Mouse (Mus musculus) kidney, embryonic 15.5 days (tissue): ENCODE measurements around the gene Sgsm1. TPM values are rescaled to one million over a fixed set of nuclear protein-coding genes. Genes with fewer than 3 reads are reported as not detected.
"Not testable (repeated sequence)": the region's sequence is repeated elsewhere in the genome, so short reads cannot be mapped to it uniquely, and the experiment has no call there.

Source experiments
- ATAC-seq: fragments of 200-750 bp; cut with Nextera tagmentation; replicated peaks from 2 replicates; pipeline ENCODE4 v1.8.0; 2017; ENCODE audit warnings: moderate TSS enrichment; ENCODE audit not compliant: low FRiP score
- H3K27ac ChIP-seq: fragments of 300-500 bp; sonication (generic); 2 replicates; pipeline ENCODE4 v1.5.1; 2015; ENCODE audit warnings: mild to moderate bottlenecking, inconsistent platforms
- H3K27me3 ChIP-seq: fragments of 300-500 bp; sonication (generic); 2 replicates; pipeline ENCODE4 v1.6.1; 2015; ENCODE audit warnings: inconsistent platforms
- H3K36me3 ChIP-seq: fragments of 300-500 bp; sonication (generic); 2 replicates; pipeline ENCODE4 v1.6.1; 2015; ENCODE audit warnings: inconsistent platforms
- H3K4me1 ChIP-seq: fragments of 300-500 bp; sonication (generic); 2 replicates; pipeline ENCODE4 v1.6.1; 2015; ENCODE audit warnings: inconsistent platforms
- H3K4me2 ChIP-seq: fragments of 300-500 bp; sonication (generic); 2 replicates; pipeline ENCODE4 v1.6.1; 2015; ENCODE audit warnings: moderate library complexity, mild to moderate bottlenecking, inconsistent platforms
- H3K4me3 ChIP-seq: fragments of 300-500 bp; sonication (generic); replicated peaks from 2 replicates; pipeline ENCODE4 v1.5.1; 2015; ENCODE audit warnings: mild to moderate bottlenecking, inconsistent platforms
- H3K9ac ChIP-seq: fragments of 300-500 bp; sonication (generic); 2 replicates; pipeline ENCODE4 v1.6.1; 2015; ENCODE audit warnings: mild to moderate bottlenecking, inconsistent platforms
- H3K9me3 ChIP-seq: fragments of 300-500 bp; sonication (generic); replicated peaks from 2 replicates; pipeline ENCODE4 v1.6.1; 2016; ENCODE audit warnings: inconsistent platforms
- WGBS: fragments of 180-500 bp; shearing (Covaris S2); methylation state at CpG from one replicate; pipeline ENCODE4 v1.1.7; 2015; ENCODE audit warnings: mixed read lengths; 5-methylcytosine and 5-hydroxymethylcytosine counted together
- polyA plus RNA-seq: library from polyadenylated mRNA; unstranded; fragments of >200 nt; fragmentation: Nextera tagmentation; extraction: Ambion mirVana; gene quantifications from 2 replicates; pipeline ENCODE4 v1.2.1, GENCODE M21; 2015

Sgsm1 gene
- polyA plus RNA-seq = 6.3 and 6.4 TPM in 2 replicates

DNA sequence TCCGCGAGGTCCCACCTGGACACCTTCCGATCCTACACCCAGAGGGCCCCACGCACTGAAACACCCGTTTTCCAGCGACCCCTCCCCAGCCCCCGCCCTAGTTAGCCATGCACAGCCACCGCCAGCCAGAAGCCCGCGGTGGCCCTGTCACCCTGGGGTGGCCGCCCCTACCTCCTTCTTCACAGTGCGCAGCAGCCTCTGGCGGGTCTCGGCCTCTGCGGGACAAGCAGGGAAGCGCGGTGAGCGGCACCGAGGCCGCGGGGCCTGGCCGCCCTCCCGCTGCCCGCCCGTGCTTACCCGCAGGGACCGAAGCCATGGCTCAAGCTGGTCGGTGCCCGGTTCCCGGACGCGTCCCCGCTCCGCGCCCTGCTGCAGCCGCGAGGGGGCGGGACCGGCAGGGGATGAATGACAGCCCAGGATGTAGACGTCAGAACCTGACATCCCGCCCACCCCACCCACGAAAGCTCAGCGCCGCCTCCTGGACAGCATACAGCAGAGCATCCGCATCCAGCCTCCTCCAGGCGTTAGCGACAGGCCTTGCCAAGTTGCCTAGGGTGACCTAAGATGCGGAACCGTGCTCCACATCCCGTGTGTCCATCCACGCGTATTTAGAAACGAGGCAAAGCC lies at the start of gene Sgsm1:
Gene Sgsm1, minus strand, starts transcription at position 410 of the 627 bp plus-strand sequence.
- peaks cover 47% of the 10 kb centered on the region for H3K27me3 ChIP-seq
- no peak within 1 kb of the TSS for H3K27ac ChIP-seq
- no peaks in the 10 kb centered on the region for H3K9me3 ChIP-seq
- peak within 1 kb of the TSS; percentile 94 for H3K4me2 ChIP-seq
- peak; percentile 63 for ATAC-seq
- peaks cover 36% of the 10 kb centered on the region for H3K4me1 ChIP-seq
- WGBS = 2% methylated on average over 53 of the region's 53 CpGs
- H3K9ac ChIP-seq = peak within 1 kb of the TSS; percentile 53
- no peaks in the 10 kb centered on the region for H3K36me3 ChIP-seq
- peak within 1 kb of the TSS; percentile 62 for H3K4me3 ChIP-seq

DNA sequence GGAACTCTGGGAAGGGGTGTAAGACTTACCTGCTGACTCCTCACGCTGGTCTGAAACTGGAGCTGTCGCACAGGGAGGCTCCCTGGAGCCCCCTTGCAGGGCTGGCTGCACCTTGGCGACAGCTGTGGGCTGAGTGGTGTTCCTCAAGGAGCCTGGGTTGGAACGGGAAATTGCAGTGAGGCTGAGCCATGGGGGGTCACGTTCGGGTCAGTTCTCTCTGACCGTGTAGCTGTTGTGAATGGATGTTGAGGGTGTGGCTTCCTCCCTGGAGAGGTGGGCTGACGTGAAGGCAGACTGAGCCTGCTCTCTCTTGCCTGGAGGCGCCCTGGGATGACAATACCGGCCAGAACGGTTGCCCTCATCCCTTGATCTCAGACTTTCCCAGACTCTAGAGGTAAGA lies 48.2 kb upstream of the Sgsm1 start:
- H3K4me1 ChIP-seq = peaks cover 29% of the 10 kb centered on the region
- no peaks in the 10 kb centered on the region for H3K9me3 ChIP-seq
- H3K27me3 ChIP-seq = peaks cover 3% of the 10 kb centered on the region; the same call in 1 of the 2 replicates
- ATAC-seq = peak; percentile 71
- H3K4me3 ChIP-seq = no peak overlapping the region
- no peaks in the 10 kb centered on the region for H3K36me3 ChIP-seq
- H3K27ac ChIP-seq = peak overlapping the region; percentile 25; the same call in 1 of the 2 replicates
- no peak overlapping the region for H3K9ac ChIP-seq
- H3K4me2 ChIP-seq = 0 out of 2 replicates have a peak overlapping the region, but pooled peaks have one; percentile 6
- 5% methylated on average over 11 of the region's 11 CpGs for WGBS

DNA sequence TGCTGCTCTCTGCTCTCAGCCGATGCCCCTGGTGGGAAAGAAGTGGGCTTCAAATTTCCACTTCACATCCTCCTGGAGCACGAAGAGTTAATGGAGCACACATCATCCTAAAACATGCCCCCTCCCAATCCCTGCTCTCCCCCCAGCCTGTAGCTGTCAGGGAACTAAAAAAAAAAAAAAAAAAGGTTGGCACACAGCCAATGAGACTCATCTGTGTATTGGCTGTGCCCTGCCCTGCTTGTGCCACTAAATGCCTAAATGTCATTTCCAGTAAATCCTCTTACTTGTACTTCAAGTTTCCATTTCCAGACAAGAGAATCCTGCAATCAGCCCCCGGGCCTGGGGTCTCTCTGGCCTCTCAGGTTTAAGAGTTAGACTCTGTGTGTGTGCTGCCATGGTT lies 47.1 kb upstream of the Sgsm1 start:
- Histone ChIP-seq H3K4me3 (no peak overlapping the region), H3K9ac (no peak overlapping the region), H3K4me2 (no peak overlapping the region), H3K36me3 (no peaks in the 10 kb centered on the region), H3K27ac (no peak overlapping the region), H3K27me3 (peaks cover 4% of the 10 kb centered on the region; the same call in 1 of the 2 replicates), H3K4me1 (peaks cover 34% of the 10 kb centered on the region), H3K9me3 (no peaks in the 10 kb centered on the region)
- no peak for ATAC-seq
- WGBS = 16% methylated on average over 3 of the region's 3 CpGs

DNA sequence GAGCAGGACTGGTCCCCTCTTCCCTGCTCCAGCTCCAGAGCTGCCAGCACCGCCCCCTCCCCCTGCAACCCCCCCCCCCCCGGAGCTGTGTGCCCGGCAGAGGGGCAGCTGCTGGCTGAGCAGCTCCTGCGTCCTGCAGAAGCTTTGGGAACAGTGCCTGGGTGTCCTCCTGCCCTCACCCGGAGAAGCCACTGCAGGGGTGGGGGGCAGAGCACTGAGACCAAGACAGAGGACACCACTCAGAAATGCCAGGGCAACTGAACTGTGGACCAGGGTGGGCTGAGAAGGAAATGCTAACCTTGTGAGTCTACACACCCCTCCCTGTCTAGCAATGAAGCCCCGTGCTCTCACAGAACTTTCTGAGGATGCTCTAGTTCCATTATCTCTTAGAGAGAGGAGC lies 46.6 kb upstream of the Sgsm1 start, which contains the start of gene Aym1:
Gene Aym1, plus strand, starts transcription at position 109 of the 400 bp plus-strand sequence.
- WGBS = 24% methylated on average over 2 of the region's 6 CpGs
- H3K4me2 ChIP-seq = no peak within 1 kb of the TSS

DNA sequence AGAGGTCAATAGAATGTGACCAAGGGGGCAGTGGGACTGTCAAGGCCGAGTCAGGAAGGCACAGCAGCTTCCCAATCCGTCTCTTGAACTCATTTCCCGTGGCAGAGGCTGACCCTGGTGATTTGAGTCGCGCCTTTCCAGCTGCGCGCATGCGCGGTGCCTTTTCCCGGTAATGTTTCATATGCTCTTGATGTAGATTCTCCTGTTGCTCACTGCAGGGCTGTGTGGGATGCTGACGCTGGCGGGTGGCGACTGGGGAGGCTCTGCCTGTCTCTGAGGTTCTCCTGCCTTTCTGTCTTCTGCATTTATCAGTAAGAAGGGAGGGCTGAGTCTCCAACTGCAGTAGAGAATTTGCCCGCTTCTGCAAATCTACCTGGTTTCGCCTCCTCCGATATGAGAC lies 43.7 kb upstream of the Sgsm1 start:
- Histone ChIP-seq H3K27ac (no peak overlapping the region), H3K4me3 (no peak overlapping the region), H3K4me2 (no peak overlapping the region; the same call in 1 of the 2 replicates), H3K27me3 (peaks cover 17% of the 10 kb centered on the region), H3K4me1 (peaks cover 47% of the 10 kb centered on the region), H3K9me3 (no peaks in the 10 kb centered on the region), H3K36me3 (no peaks in the 10 kb centered on the region), H3K9ac (no peak overlapping the region)
- WGBS = 55% methylated on average over 16 of the region's 16 CpGs
- no peak for ATAC-seq

More for the DNA sequence above, 46.6 kb upstream of the Sgsm1 start, which contains the start of gene Aym1:
- Histone ChIP-seq H3K9me3 (no peaks in the 10 kb centered on the region), H3K27me3 (peaks cover 6% of the 10 kb centered on the region; the same call in 1 of the 2 replicates), H3K27ac (no peak within 1 kb of the TSS), H3K9ac (no peak within 1 kb of the TSS), H3K4me1 (peaks cover 39% of the 10 kb centered on the region), H3K4me3 (no peak within 1 kb of the TSS), H3K36me3 (no peaks in the 10 kb centered on the region)
- ATAC-seq = no peak

DNA sequence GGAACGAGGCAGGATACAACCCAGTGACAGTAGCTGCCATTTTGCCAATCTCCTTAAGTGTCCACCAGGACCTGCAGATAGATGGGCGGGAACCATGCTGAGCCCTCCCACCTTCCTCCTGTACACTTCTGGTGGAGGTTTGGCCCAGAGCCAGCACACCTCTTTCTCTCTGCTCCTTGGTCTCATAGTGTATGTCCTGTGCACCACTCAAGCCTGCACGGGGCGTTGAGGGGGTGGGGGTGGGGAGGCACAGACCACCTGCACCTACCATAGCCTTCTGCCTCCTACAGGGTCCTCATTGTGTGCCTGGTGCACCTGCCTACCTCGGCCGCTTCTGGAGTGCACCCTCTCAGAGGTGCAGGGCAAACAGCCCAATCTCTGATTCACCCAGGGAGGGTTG lies 42.0 kb upstream of the Sgsm1 start:
- Histone ChIP-seq H3K4me3 (no peak overlapping the region), H3K36me3 (no peaks in the 10 kb centered on the region), H3K4me2 (no peak overlapping the region), H3K4me1 (peaks cover 46% of the 10 kb centered on the region), H3K9ac (no peak overlapping the region), H3K27me3 (peaks cover 34% of the 10 kb centered on the region), H3K27ac (no peak overlapping the region), H3K9me3 (no peaks in the 10 kb centered on the region)
- WGBS = 68% methylated on average over 6 of the region's 6 CpGs
- ATAC-seq = no peak

DNA sequence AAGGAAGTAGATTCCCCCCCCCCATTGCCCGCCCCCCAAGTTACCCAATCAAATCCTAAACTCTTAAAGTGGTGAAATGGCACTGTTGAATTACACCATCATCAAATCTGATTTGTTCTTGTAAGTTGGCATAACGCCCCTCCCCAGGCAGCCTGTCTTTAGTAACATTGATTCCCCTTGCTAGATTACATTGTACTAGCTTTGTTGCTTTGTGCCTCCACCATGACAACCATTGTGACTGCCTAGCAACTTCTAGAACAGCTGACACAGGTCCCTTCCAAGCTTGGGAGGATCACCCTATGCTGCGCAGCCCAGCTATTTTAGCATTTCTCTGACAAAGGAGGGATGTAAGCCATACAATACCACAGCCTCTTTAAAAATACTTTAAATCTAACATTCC lies 41.2 kb upstream of the Sgsm1 start:
- no peak for ATAC-seq
- no peak overlapping the region for H3K9ac ChIP-seq

DNA sequence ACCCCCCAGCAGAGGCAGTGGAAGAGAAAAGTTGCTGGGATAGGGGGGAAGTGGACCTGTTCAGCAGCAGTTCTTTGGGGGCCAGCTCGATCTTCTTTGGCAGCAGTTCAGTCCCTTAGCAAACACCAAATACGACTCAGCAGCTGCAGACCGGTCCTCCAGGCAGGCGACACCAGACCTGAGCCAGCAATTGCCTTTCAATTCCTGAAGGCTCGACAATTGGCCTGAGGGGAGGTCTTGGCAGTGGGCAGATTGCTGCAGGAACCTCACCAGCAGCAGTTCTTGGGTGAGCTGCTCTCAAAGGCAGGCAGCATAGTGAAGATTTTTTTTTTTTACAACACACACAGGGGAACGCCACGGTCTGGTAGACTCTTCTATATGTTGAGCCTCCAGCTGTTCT lies 39.2 kb upstream of the Sgsm1 start:
- no peak for ATAC-seq
- H3K9me3 ChIP-seq = no peaks in the 10 kb centered on the region
- H3K4me2 ChIP-seq = no peak overlapping the region
- WGBS = 16% methylated on average over 7 of the region's 7 CpGs
- no peak overlapping the region for H3K9ac ChIP-seq
- H3K27me3 ChIP-seq = peaks cover 62% of the 10 kb centered on the region
- no peaks in the 10 kb centered on the region for H3K36me3 ChIP-seq
- no peak overlapping the region for H3K27ac ChIP-seq
- no peak overlapping the region for H3K4me3 ChIP-seq
- peaks cover 41% of the 10 kb centered on the region for H3K4me1 ChIP-seq

More for the DNA sequence above, 41.2 kb upstream of the Sgsm1 start:
- H3K4me1 ChIP-seq = peaks cover 37% of the 10 kb centered on the region
- no peak overlapping the region for H3K27ac ChIP-seq
- H3K4me2 ChIP-seq = no peak overlapping the region
- peaks cover 42% of the 10 kb centered on the region for H3K27me3 ChIP-seq
- 90% methylated on average over 3 of the region's 3 CpGs for WGBS
- no peaks in the 10 kb centered on the region for H3K36me3 ChIP-seq
- H3K4me3 ChIP-seq = no peak overlapping the region
- no peaks in the 10 kb centered on the region for H3K9me3 ChIP-seq

DNA sequence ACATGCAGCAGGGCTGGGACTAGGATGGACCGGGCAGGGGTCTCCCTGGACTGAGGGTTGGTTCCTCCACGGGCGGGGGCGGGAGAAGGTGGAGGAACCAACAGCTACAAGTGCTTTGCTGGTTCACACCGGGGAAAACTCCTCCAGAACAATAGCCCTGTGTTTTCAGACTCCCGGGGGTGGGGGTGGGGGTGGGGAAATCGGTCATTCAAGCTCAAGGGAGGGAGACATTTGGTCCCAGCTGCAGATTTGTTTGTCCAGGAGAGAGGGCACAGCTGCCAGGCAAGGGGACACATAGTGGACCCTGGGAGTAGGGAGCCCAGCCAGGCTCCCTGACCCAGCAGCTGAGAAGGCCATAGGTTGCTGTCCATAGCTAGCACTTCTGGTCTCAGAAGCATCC lies 38.6 kb upstream of the Sgsm1 start:
- ATAC-seq = no peak; the same call in 1 of the 2 replicates
- Histone ChIP-seq H3K4me3 (no peak overlapping the region), H3K27ac (no peak overlapping the region), H3K4me2 (no peak overlapping the region), H3K9ac (no peak overlapping the region), H3K4me1 (peaks cover 44% of the 10 kb centered on the region), H3K27me3 (peaks cover 68% of the 10 kb centered on the region), H3K36me3 (no peaks in the 10 kb centered on the region), H3K9me3 (no peaks in the 10 kb centered on the region)
- 12% methylated on average over 7 of the region's 7 CpGs for WGBS

DNA sequence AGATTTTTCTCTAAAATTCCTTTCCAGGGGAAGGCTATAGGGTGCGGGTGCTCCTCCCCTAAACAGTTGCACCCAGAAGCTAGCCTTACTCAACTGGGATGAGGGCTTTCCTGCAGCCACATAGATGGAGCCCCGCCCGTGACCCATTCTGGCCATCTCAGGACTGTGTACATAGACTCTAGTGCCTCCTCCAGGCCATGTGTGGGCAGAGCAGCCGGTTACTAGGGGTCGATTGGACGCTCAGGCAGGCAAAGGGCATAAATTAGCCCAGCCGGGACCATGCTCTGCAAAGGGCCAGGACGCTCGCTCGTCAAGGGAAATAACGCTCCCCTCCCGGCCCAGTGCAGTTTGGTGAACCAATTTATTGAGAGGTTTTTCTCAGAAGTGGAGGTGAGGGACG lies 38.0 kb upstream of the Sgsm1 start:
- Histone ChIP-seq H3K4me3 (no peak overlapping the region), H3K27ac (no peak overlapping the region), H3K9me3 (no peaks in the 10 kb centered on the region), H3K36me3 (no peaks in the 10 kb centered on the region), H3K9ac (0 out of 2 replicates have a peak overlapping the region, but pooled peaks have one; percentile 9), H3K4me1 (peaks cover 43% of the 10 kb centered on the region), H3K27me3 (peaks cover 74% of the 10 kb centered on the region), H3K4me2 (no peak overlapping the region)
- ATAC-seq = peak; percentile 18; the same call in 1 of the 2 replicates
- WGBS = 11% methylated on average over 13 of the region's 13 CpGs

DNA sequence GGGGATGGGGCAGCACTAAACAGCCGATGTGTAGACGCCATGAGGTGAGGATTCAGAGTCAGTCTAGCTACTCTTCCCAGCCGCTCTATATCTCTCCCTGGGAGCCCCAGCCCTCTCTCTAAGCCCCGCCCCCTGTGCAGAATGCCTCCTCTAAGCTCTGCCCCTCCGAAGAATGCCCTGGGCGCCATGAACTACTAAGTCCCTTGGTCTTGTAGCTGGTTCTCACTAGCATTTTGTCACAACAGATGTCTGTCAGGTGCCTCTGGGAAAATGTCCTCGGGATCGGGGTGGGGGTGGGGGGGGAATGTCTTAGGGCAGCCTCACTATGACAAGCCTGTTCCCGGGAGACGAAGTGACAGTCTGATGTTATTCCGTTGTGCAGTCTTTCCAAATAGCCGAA lies 37.0 kb upstream of the Sgsm1 start:
- no peak overlapping the region for H3K4me2 ChIP-seq
- H3K36me3 ChIP-seq = no peaks in the 10 kb centered on the region
- H3K27me3 ChIP-seq = peaks cover 76% of the 10 kb centered on the region
- ATAC-seq = no peak
- H3K9me3 ChIP-seq = no peaks in the 10 kb centered on the region
- H3K4me3 ChIP-seq = no peak overlapping the region
- H3K27ac ChIP-seq = no peak overlapping the region
- WGBS = 43% methylated on average over 12 of the region's 12 CpGs
- peaks cover 37% of the 10 kb centered on the region for H3K4me1 ChIP-seq
- H3K9ac ChIP-seq = no peak overlapping the region

DNA sequence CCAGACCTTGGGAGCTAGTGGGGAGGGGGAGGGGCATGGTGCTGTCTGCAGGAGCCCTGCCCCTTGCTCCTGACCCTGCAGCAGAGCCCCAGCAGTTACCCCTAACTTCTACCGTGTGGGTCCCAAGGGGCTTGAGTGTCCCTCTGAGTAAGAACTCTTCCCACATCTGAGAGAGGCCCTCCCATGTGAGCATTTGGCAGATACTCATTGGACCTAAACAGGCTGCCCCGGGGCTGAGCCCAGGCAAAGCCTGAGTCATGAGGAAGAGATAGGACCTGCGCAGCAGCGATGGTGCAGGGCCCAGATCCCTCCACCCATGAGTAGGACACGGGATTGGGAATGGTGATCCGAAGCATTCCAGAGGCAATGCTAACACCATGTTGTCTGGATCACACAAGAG lies 36.1 kb upstream of the Sgsm1 start:
- H3K4me1 ChIP-seq = peaks cover 30% of the 10 kb centered on the region
- not testable (repeated sequence) for H3K9me3 ChIP-seq, H3K4me2 ChIP-seq, H3K27ac ChIP-seq, H3K36me3 ChIP-seq, H3K4me3 ChIP-seq, ATAC-seq, H3K9ac ChIP-seq
- WGBS = 48% methylated on average over 6 of the region's 6 CpGs
- peaks cover 78% of the 10 kb centered on the region for H3K27me3 ChIP-seq
